11 mouse cellular contexts compared by ENCODE assay signal in genomic region chr6:30616491-30616941, GRCm38 (mm10). TPM values are rescaled to one million over a fixed set of nuclear protein-coding genes. Genes with fewer than 3 reads are reported as not detected.
DNase-seq lines count a peak whose midpoint lies in the region; ATAC-seq and TF ChIP-seq lines count a peak whose summit lies in the region.
"Had no signal": no experiment of that assay in that cellular context is flagged by ENCODE, and none has a peak within 500 bp of the region (broad histone marks: within the 10 kb centered on the region; RNA-seq: fewer than 3 reads in every experiment).

No protein-coding gene starts in this region.

- no peak overlapping the region for H3K4me3 ChIP-seq in heart, embryonic 11.5 days (ENCODE audit: low read depth, low read length)
- H3K4me3 ChIP-seq in hindbrain, embryonic 12.5 days, result no peak overlapping the region
- H3K4me3 ChIP-seq in midbrain, embryonic 14.5 days (replicated peaks; ENCODE audit: low read depth, low read length), result no peak overlapping the region
- no peak overlapping the region for H3K4me3 ChIP-seq in layer of hippocampus, adult 2 months

- no peak for DNase-seq in heart, adult 18-20 months
- DNase-seq in embryo, embryonic 10 days (ENCODE audit: low spot score), result peak; percentile 89
- peak; percentile 57 for DNase-seq in midbrain, embryonic 14.5 days
- no peak for DNase-seq in thymus, adult 18-20 months
- DNase-seq in layer of hippocampus, adult 2 months (ENCODE audit: low spot score in 2 of 2), result no peak

- no peak for ATAC-seq in heart, embryonic 11.5 days (replicated peaks; ENCODE audit: insufficient number of reproducible peaks, low FRiP score, low TSS enrichment)
- no peak for ATAC-seq in hindbrain, embryonic 12.5 days (ENCODE audit: low FRiP score)
- ATAC-seq in midbrain, embryonic 14.5 days (ENCODE audit: low FRiP score, low TSS enrichment), result no peak
- ATAC-seq in frontal cortex, adult (ENCODE audit: low TSS enrichment), result no peak

- peak overlapping the region; percentile 83 for H3K27ac ChIP-seq in heart, embryonic 11.5 days (ENCODE audit: low read depth, low read length)
- H3K27ac ChIP-seq in hindbrain, embryonic 12.5 days, result peak overlapping the region; percentile 87
- H3K27ac ChIP-seq in midbrain, embryonic 14.5 days (replicated peaks; ENCODE audit: low read depth, low read length), result peak overlapping the region; percentile 88
- no peak overlapping the region for H3K27ac ChIP-seq in layer of hippocampus, adult 2 months

- no peaks in the 10 kb centered on the region for H3K36me3 ChIP-seq in heart, embryonic 11.5 days (ENCODE audit: control insufficient read depth, insufficient read depth, low read length)
- H3K36me3 ChIP-seq in hindbrain, embryonic 12.5 days, result no peaks in the 10 kb centered on the region
- no peaks in the 10 kb centered on the region for H3K36me3 ChIP-seq in midbrain, embryonic 14.5 days (ENCODE audit: control insufficient read depth, insufficient read depth, low read length)

- no peak for TF ChIP-seq CTCF in layer of hippocampus, adult 2 months (conservative IDR thresholded peaks at IDR 0.05)

- no peaks in the 10 kb centered on the region for H3K9me3 ChIP-seq in heart, embryonic 11.5 days (replicated peaks; ENCODE audit: control insufficient read depth, low read length)
- no peaks in the 10 kb centered on the region for H3K9me3 ChIP-seq in hindbrain, embryonic 12.5 days (replicated peaks)
- H3K9me3 ChIP-seq in midbrain, embryonic 14.5 days (ENCODE audit: control insufficient read depth, low read length), result no peaks in the 10 kb centered on the region

- peak overlapping the region; percentile 36 for H3K4me2 ChIP-seq in heart, embryonic 11.5 days
- H3K4me2 ChIP-seq in hindbrain, embryonic 12.5 days (replicated peaks), result peak overlapping the region; percentile 50
- H3K4me2 ChIP-seq in midbrain, embryonic 14.5 days (ENCODE audit: low read length), result no peak overlapping the region

- no peaks in the 10 kb centered on the region for H3K27me3 ChIP-seq in heart, embryonic 11.5 days (ENCODE audit: control insufficient read depth, insufficient read depth, low read length)
- H3K27me3 ChIP-seq in hindbrain, embryonic 12.5 days, result no peaks in the 10 kb centered on the region
- no peaks in the 10 kb centered on the region for H3K27me3 ChIP-seq in midbrain, embryonic 14.5 days (ENCODE audit: control insufficient read depth, insufficient read depth, low read length)

- H3K4me1 ChIP-seq in heart, embryonic 11.5 days (ENCODE audit: control insufficient read depth, insufficient read depth, low read length), result peaks cover 36% of the 10 kb centered on the region
- H3K4me1 ChIP-seq in hindbrain, embryonic 12.5 days, result peaks cover 46% of the 10 kb centered on the region
- peaks cover 44% of the 10 kb centered on the region for H3K4me1 ChIP-seq in midbrain, embryonic 14.5 days (ENCODE audit: control insufficient read depth, insufficient read depth, low read length)

- 5% methylated on average over 8 of the region's 8 CpGs for WGBS in heart, embryonic 11.5 days (ENCODE audit: insufficient replicate concordance)
- WGBS in hindbrain, embryonic 12.5 days, result 3% methylated on average over 8 of the region's 8 CpGs
- WGBS in midbrain, embryonic 14.5 days, result 2% methylated on average over 8 of the region's 8 CpGs

- H3K9ac ChIP-seq in heart, embryonic 11.5 days (ENCODE audit: low read depth, low read length), result peak overlapping the region; percentile 29; the same call in 1 of the 2 replicates
- H3K9ac ChIP-seq in hindbrain, embryonic 12.5 days, result peak overlapping the region; percentile 44; the same call in 1 of the 2 replicates
- H3K9ac ChIP-seq in midbrain, embryonic 14.5 days (replicated peaks; ENCODE audit: low read length), result no peak overlapping the region; the same call in 1 of the 2 replicates

RNA-seq across cellular contexts. Expression of gene Cpa5, which starts 5.7 kb away (rescaled TPM):
- polyA plus RNA-seq in heart, embryonic 11.5 days (2014; fragmentation: Nextera tagmentation; extraction: Ambion mirVana), result 1.4 and 2.7 TPM in 2 replicates
- total RNA-seq in heart, adult 18-20 months (2021), result not detected
- 0.10 TPM in 1 of 2 replicates, not detected in the other for polyA plus RNA-seq in hindbrain, embryonic 12.5 days (2016; fragmentation: Nextera tagmentation; extraction: Ambion mirVana)
- 0.18 TPM in 1 of 2 replicates, not detected in the other for polyA plus RNA-seq in midbrain, embryonic 14.5 days (2014; fragmentation: Nextera tagmentation; extraction: Ambion mirVana)
- not detected for total RNA-seq in layer of hippocampus, adult 2 months (2021)
- total RNA-seq: adrenal gland, adult 18-20 months; left cerebral cortex, postnatal 4 days had no signal
- polyA plus RNA-seq: small intestine, adult 2 months had no signal

RNA-seq across cellular contexts. Expression of gene Cpa1, which starts 22.5 kb away (rescaled TPM):
- polyA plus RNA-seq in heart, embryonic 11.5 days (2014; fragmentation: Nextera tagmentation; extraction: Ambion mirVana), result 2.4 and 2.5 TPM in 2 replicates
- total RNA-seq in heart, adult 18-20 months (2021), result not detected
- 0.30 and 0.34 TPM in 2 replicates for polyA plus RNA-seq in hindbrain, embryonic 12.5 days (2016; fragmentation: Nextera tagmentation; extraction: Ambion mirVana)
- polyA plus RNA-seq in midbrain, embryonic 14.5 days (2014; fragmentation: Nextera tagmentation; extraction: Ambion mirVana), result 0.50 and 0.61 TPM in 2 replicates
- total RNA-seq in layer of hippocampus, adult 2 months (2021), result not detected
- total RNA-seq: adrenal gland, adult 18-20 months; left cerebral cortex, postnatal 4 days had no signal

RNA-seq across cellular contexts. Expression of gene Cpa4, which starts 48.3 kb away (rescaled TPM):
- polyA plus RNA-seq in heart, embryonic 11.5 days (2014; fragmentation: Nextera tagmentation; extraction: Ambion mirVana), result 2.4 TPM in 2 replicates
- not detected for total RNA-seq in heart, adult 18-20 months (2021)
- 1.7 and 1.9 TPM in 2 replicates for polyA plus RNA-seq in hindbrain, embryonic 12.5 days (2016; fragmentation: Nextera tagmentation; extraction: Ambion mirVana)
- polyA plus RNA-seq in midbrain, embryonic 14.5 days (2014; fragmentation: Nextera tagmentation; extraction: Ambion mirVana), result 0.98 and 1.2 TPM in 2 replicates
- not detected for total RNA-seq in layer of hippocampus, adult 2 months (2021)
- polyA plus RNA-seq: small intestine, adult 2 months had no signal

Comparison
In these comparisons a context has a peak if more than half of its experiments do, and no peak if none do; other contexts are left out.
1. DNase-seq: peak in embryo, embryonic 10 days (single experiment) and midbrain, embryonic 14.5 days (single experiment); none in heart, adult 18-20 months (0 of 2), thymus, adult 18-20 months (0 of 2) and layer of hippocampus, adult 2 months (0 of 2).